Mouse (Mus musculus) neutrophil, adult 83 days (primary cell): ENCODE results near the gene Hpse2. TPM values are rescaled to one million over a fixed set of nuclear protein-coding genes. Genes with fewer than 3 reads are reported as not detected.

Experiments
- total RNA-seq, 2 experiments: library from RNA; stranded (reverse); gene quantifications; one replicate each; pipeline ENCODE4 v1.2.4; 2023

The Hpse2 gene
- not detected for total RNA-seq

GRCm38 (mm10) chr19:43388017-43388904 lies at the start of gene Hpse2:
Gene Hpse2, minus strand, starts transcription at chr19:43388355.

GRCm38 (mm10) chr19:42779531-42780155 lies 608.5 kb downstream of the Hpse2 start, which contains the start of gene Hps1:
Gene Hps1, minus strand, starts transcription at chr19:42779978.

DNA sequence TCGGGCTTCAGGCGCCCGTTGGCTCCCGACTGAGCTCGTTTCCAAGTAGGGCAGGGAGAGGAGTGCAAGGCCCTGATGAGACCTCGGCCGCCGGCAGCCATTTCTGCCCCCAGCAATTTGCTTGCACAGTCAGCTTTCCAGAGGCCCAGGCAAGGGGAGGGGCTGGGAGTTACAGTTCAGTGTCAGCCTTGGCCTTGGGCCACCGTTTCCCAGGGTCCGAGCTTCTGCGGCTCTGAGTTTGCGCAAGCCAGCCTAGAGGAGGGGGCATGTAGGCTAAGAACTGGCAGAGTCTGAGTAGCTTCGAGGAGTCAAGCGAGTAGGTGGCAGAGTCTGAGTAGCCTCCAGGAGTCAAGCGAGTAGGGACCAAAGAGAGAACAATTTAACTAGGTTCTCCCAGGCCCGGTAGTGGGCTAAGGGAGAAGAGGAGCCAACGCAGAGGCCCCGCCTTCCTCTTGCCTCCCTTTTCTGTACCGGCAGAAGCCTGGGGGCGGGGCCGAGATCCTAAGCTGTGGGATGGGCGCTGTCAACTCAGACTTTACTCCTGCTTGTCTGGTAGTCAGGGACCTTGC lies 635.7 kb downstream of the Hpse2 start, which contains the start of gene Pyroxd2:
Gene Pyroxd2 (minus strand): TSS at position 413 of the 569 bp plus-strand sequence.

Other genes with a start within 250 kb of the Hpse2 start
- under 1 TPM; 0.15 to 0.48 TPM for gene Cnnm1, start 52.1 kb upstream of the Hpse2 start, total RNA-seq
- 10 to 100 TPM; 19.0 to 23.4 TPM for gene Got1, start 136.2 kb upstream of the Hpse2 start, total RNA-seq
- gene Nkx2-3, start 224.0 kb upstream of the Hpse2 start, total RNA-seq: not detected